Mouse (Mus musculus): ENCODE measurements at regions not wholly inside any gene's neighbourhood (a gene's known extent, or its start where the extent isn't known, plus 50 kb on each side); places are given as distances from the start of the nearest gene placed in this dataset.
"Not testable (repeated sequence)": the region's sequence is repeated elsewhere in the genome, so short reads cannot be mapped to it uniquely, and the experiment has no call there.

GRCm38 (mm10) chr2:79022954-79023353 is 155.0 kb downstream of the Ube2e3 start:
- DNase-seq, result no peak

- no peak for DNase-seq
These were observed 157.8 kb downstream of the Ube2e3 start for GRCm38 (mm10) chr2:79025678-79026077.

- peak; percentile 37 for DNase-seq
These were observed 163.1 kb downstream of the Ube2e3 start for GRCm38 (mm10) chr2:79030990-79031389.

GRCm38 (mm10) chr2:79036296-79036695 is 168.4 kb downstream of the Ube2e3 start:
- DNase-seq, result no peak

GRCm38 (mm10) chr2:79038624-79039023 is 170.7 kb downstream of the Ube2e3 start:
- DNase-seq, result no peak

GRCm38 (mm10) chr2:79044804-79045203 is 176.9 kb downstream of the Ube2e3 start:
- not testable (repeated sequence) for DNase-seq

GRCm38 (mm10) chr2:79045508-79045907 is 177.6 kb downstream of the Ube2e3 start:
- no peak for DNase-seq

GRCm38 (mm10) chr2:79048020-79048419 is 180.1 kb downstream of the Ube2e3 start:
- no peak for DNase-seq

GRCm38 (mm10) chr2:79048777-79049537 is 181.0 kb downstream of the Ube2e3 start:
- no peak for DNase-seq

GRCm38 (mm10) chr2:79050495-79051046 is 182.6 kb downstream of the Ube2e3 start:
- no peak for DNase-seq

- no peak for DNase-seq
These were observed 184.3 kb downstream of the Ube2e3 start for GRCm38 (mm10) chr2:79052226-79052625.

- no peak for DNase-seq
These were observed 188.2 kb downstream of the Ube2e3 start for GRCm38 (mm10) chr2:79056138-79056537.

- DNase-seq, result no peak
These were observed 191.4 kb downstream of the Ube2e3 start for GRCm38 (mm10) chr2:79059115-79059943.

GRCm38 (mm10) chr2:79059944-79060238 is 192.0 kb downstream of the Ube2e3 start:
- no peak for DNase-seq

- DNase-seq, result no peak
These were observed 192.4 kb downstream of the Ube2e3 start for GRCm38 (mm10) chr2:79060320-79060719.

GRCm38 (mm10) chr2:79061645-79062044 is 193.6 kb upstream of the Itga4 start:
- DNase-seq, result no peak

- no peak for DNase-seq
These were observed 193.0 kb upstream of the Itga4 start for GRCm38 (mm10) chr2:79062196-79062636.

- no peak for DNase-seq
These were observed 191.6 kb upstream of the Itga4 start for GRCm38 (mm10) chr2:79063641-79064040.

GRCm38 (mm10) chr2:79065321-79065720 is 189.9 kb upstream of the Itga4 start:
- DNase-seq, result no peak

GRCm38 (mm10) chr2:79076115-79076514 is 179.1 kb upstream of the Itga4 start:
- DNase-seq, result no peak

- DNase-seq, result no peak
These were observed 176.3 kb upstream of the Itga4 start for GRCm38 (mm10) chr2:79078836-79079394.

- DNase-seq, result no peak
These were observed 173.5 kb upstream of the Itga4 start for GRCm38 (mm10) chr2:79081769-79082168.

GRCm38 (mm10) chr2:79086280-79086679 is 168.9 kb upstream of the Itga4 start:
- DNase-seq, result no peak

Measured in adrenal gland, postnatal 10 days (tissue).